Mouse (Mus musculus): ENCODE results near the gene Nkain2. TPM values are rescaled to one million over a fixed set of nuclear protein-coding genes. Genes with fewer than 3 reads are reported as not detected.

Nkain2 gene
- total RNA-seq, 1 experiment from 2014 or later, result not detected

DNA sequence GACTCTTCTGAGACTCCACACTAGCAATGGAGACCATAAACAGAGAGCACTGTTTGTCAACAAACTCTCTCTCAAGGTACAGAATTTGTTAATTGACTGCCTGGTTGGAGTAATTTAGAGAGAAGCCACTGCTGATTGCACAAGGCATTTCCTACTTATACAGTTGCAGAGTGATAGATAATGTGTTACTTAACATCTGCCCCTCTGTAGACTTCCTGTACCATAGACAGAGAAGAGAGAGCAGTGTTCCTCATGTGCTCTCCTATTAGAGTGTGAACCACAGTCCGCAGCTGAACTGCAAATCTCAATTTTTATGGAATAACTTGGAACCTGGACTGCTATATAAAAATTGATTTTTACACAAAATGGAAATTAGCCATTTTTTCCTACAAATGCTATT is 1022.0 kb downstream of the Nkain2 start:
- ATAC-seq (ENCODE audit: extremely low read depth, insufficient number of reproducible peaks, low FRiP score, poor library complexity, severe bottlenecking), result no peak

DNA sequence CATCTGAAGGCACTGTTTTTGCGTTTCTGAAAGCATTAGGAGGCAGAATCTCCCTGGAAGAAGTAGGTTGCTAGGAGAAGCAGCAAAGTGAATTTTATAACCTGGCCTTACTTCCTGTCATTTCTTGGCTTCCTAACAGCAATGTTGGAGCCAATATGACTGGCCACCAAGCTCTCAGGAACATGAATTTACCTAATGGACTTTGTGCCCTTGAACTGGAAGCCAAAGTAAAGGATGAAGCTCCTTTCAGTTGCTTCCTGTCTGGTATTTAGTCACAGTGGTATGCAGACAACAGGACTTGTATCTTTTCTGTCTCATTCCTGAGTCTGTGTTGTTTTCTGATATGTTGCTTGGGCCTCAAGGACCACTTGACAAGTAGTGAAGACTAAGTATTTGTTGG is 1063.2 kb downstream of the Nkain2 start:
- no peak for ATAC-seq (ENCODE audit: extremely low read depth, insufficient number of reproducible peaks, low FRiP score, poor library complexity, severe bottlenecking)

DNA sequence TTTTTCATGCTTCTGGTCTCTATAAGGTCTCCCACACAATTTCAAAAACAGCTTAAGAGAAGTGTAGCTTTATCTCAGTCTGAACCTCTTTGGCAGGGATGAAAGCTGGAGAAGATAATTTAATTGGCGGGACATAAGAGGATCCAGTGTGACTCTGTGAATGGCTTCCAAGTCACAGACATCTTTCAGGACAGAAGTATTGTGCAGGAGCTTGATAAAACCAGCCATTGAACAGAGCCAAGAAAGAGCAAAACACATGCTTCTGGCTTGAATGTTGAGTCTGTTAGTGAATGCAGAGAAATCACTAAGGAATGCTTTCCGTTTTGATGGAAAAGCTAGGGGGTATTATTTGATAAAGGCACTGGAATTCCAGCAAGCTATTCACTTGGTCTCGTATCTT is 1077.7 kb downstream of the Nkain2 start:
- ATAC-seq (ENCODE audit: extremely low read depth, insufficient number of reproducible peaks, low FRiP score, poor library complexity, severe bottlenecking), result no peak

DNA sequence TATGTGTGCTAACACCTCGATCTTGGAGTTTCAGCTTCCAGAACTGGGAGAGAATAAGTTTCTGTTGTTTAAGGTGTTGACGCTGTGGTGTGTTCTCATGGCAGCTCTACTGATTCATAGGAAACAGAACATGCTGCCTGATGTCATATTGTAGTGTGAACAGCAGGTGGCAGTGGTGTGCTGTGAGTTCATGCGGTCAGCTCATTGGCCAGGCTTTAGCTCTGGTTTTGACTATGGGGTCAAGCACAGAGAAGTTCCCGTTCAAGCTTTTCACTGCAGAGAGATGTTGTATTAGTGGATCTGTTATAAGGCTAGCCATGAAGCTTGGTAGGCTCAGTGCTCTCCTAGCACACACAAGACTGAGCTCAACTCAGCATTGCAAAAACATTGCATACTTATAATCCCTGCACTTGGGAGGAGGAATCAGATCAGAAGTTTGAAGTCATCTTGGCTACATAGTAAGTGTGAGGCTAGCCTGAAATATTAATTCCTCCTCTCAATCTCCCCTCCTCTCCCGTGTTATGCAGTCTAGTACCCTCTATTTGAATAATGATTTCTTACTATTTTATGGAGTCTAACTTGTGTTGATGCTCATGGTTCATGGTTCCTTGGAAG is 1147.7 kb downstream of the Nkain2 start:
- ATAC-seq (ENCODE audit: extremely low read depth, insufficient number of reproducible peaks, low FRiP score, poor library complexity, severe bottlenecking), result no peak

DNA sequence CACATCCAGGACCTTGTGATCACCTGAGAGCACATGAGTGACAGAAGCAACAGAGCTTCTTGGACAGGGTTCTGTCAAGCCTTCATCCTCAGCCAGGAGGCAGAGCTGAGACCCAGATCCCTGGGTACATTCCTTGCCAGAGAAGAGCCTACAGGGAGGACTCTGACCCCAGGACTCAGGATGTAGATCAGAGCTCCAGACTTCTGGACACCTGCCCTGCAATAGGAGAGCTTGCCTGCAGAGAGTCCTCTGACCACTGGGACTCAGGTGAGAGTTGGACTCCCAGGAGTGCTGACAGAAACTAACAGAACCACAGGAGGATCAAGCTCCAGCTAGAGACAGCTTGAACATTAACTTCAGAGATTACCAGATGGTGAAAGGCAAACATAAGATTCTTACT is 1162.2 kb downstream of the Nkain2 start:
- ATAC-seq (ENCODE audit: extremely low read depth, insufficient number of reproducible peaks, low FRiP score, poor library complexity, severe bottlenecking), result no peak

DNA sequence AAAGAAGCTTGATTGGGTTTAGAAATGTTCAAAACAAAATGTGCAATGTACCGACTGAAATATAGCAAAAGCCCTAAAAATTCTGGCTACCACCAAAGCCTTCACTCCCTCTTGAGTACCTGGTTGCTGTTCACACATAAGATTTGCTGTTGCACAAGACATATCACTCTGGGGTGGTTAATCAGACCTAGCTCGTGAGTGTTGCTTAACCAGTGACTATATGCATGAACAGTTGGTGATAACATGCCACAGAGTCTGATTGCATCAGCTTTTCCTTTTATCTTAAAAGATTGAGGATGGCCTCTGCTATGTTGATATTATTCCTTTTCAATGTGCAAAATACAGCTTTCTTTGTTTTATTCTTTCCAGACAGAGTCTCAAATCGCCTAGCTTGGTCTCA is 1243.0 kb downstream of the Nkain2 start:
- ATAC-seq (ENCODE audit: extremely low read depth, insufficient number of reproducible peaks, low FRiP score, poor library complexity, severe bottlenecking), result no peak

DNA sequence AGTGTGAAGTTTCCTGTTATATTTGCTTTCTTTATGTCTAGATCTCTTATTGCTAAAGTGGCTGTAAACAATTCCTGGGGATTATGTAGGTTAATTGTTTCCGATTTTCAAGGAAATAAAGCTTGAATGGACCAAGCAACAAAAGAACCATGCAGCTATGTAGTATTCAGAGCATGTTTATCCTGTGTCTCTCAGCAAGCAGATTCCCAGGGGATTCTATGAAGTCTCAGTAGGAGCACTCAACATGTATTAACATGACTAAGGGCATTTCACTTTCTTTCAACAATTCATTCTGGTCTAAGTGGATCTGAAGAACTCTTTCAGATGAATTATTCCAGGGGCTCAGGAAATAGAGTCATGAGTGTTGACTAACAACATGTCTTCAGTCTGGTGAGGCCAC is 1244.2 kb downstream of the Nkain2 start:
- no peak for ATAC-seq (ENCODE audit: extremely low read depth, insufficient number of reproducible peaks, low FRiP score, poor library complexity, severe bottlenecking)

Other genes with a start within 250 kb of the Nkain2 start
- not detected in 2 replicates for gene Trdn, start 190.1 kb upstream of the Nkain2 start, total RNA-seq (2017)